Mouse (Mus musculus) mature B cell (primary cell): ENCODE measurements around the gene Cd2ap.

Experiments
- in situ Hi-C: fragments of 300-500 bp; cut with MboI; formaldehyde crosslinking; loops from 2 replicates; pipeline ENCODE4 v1.14.3; 2019

Gene Cd2ap

GRCm38 (mm10) chr17:42860370-42860769 lies 16.1 kb downstream of the Cd2ap start:
- in situ Hi-C loops = no loop called here

GRCm38 (mm10) chr17:42857506-42857905 lies 19.0 kb downstream of the Cd2ap start:
- in situ Hi-C loops = no loop called here

GRCm38 (mm10) chr17:42847108-42847507 lies 29.4 kb downstream of the Cd2ap start:
- in situ Hi-C loops = no loop called here

- in situ Hi-C loops = no loop called here
These were observed 39.3 kb downstream of the Cd2ap start for GRCm38 (mm10) chr17:42837193-42837592.

GRCm38 (mm10) chr17:42822787-42823186 lies 53.7 kb downstream of the Cd2ap start:
- in situ Hi-C loops = loop anchor here (25.0 kb wide), 2 partner anchors 115 to 415 kb away; no protein-coding TSS in a partner anchor

GRCm38 (mm10) chr17:42815374-42815773 lies 61.1 kb downstream of the Cd2ap start:
- in situ Hi-C loops = loop anchor here (25.0 kb wide), 2 partner anchors 122 to 422 kb away; no protein-coding TSS in a partner anchor

GRCm38 (mm10) chr17:42792412-42792975 lies 84.0 kb downstream of the Cd2ap start:
- in situ Hi-C loops = no loop called here

- in situ Hi-C loops = no loop called here
These were observed 85.7 kb downstream of the Cd2ap start for GRCm38 (mm10) chr17:42790787-42791186.

- in situ Hi-C loops = no loop called here
These were observed 86.7 kb downstream of the Cd2ap start for GRCm38 (mm10) chr17:42789723-42790122.

GRCm38 (mm10) chr17:42788686-42789453 lies 87.6 kb downstream of the Cd2ap start:
- in situ Hi-C loops = no loop called here

- in situ Hi-C loops = no loop called here
These were observed 94.2 kb downstream of the Cd2ap start for GRCm38 (mm10) chr17:42782156-42782757.

GRCm38 (mm10) chr17:42753791-42754190 lies 122.7 kb downstream of the Cd2ap start:
- in situ Hi-C loops = no loop called here

- in situ Hi-C loops = no loop called here
These were observed 124.3 kb downstream of the Cd2ap start for GRCm38 (mm10) chr17:42752173-42752572.

GRCm38 (mm10) chr17:42745657-42746420 lies 130.6 kb downstream of the Cd2ap start:
- in situ Hi-C loops = no loop called here
